Mouse (Mus musculus): ENCODE data around the gene Cenpl.

The Cenpl gene

GRCm38 (mm10) chr1:161038004-161038403, 32.5 kb upstream of the Cenpl start:
- POLR2A ChIA-PET: interaction anchor here (0.8 to 15.0 kb wide), 20 partner anchors 8 to 212 kb away, joined by 3 to 267 read pairs (median 68); partner anchors contain the start of genes Cenpl (in 2 of the 4), Dars2 (in 2 of the 4), Ankrd45 (in 1 of the 4) and Klhl20 (in 1 of the 4)

GRCm38 (mm10) chr1:161038968-161039721, 31.4 kb upstream of the Cenpl start:
- CTCF ChIA-PET: interaction anchor here in 1 of 4 experiments (0.8 to 2.2 kb wide), 3 partner anchors 58 to 157 kb away, joined by 3 to 10 read pairs (median 3); no protein-coding TSS in a partner anchor
- POLR2A ChIA-PET: interaction anchor here (0.5 to 15.0 kb wide), 95 partner anchors 7 to 838 kb away, joined by 3 to 267 read pairs (median 5); partner anchors contain the start of genes Klhl20 (in 4 of the 4), Cenpl (in 3 of the 4), Dars2 (in 3 of the 4) and Rc3h1 (in 2 of the 4)

More at GRCm38 (mm10) chr1:161038004-161038403, 32.5 kb upstream of the Cenpl start:
- CTCF ChIA-PET: no interaction called here

- POLR2A ChIA-PET: interaction anchor here (0.5 to 12.5 kb wide), 105 partner anchors 8 to 837 kb away, joined by 3 to 226 read pairs (median 4); partner anchors contain the start of genes Cenpl (in 4 of the 4), Dars2 (in 4 of the 4), Klhl20 (in 4 of the 4) and Rc3h1 (in 2 of the 4)
- CTCF ChIA-PET: interaction anchor here in 1 of 4 experiments (0.8 to 2.2 kb wide), 3 partner anchors 58 to 156 kb away, joined by 3 to 10 read pairs (median 3); no protein-coding TSS in a partner anchor
Observed at GRCm38 (mm10) chr1:161039741-161040425, 30.6 kb upstream of the Cenpl start.

- ChIA-PET POLR2A (interaction anchor here (0.5 to 12.5 kb wide), 85 partner anchors 8 to 837 kb away, joined by 3 to 226 read pairs (median 5); partner anchors contain the start of genes Cenpl (in 4 of the 4), Dars2 (in 4 of the 4), Klhl20 (in 3 of the 4) and Rc3h1 (in 2 of the 4)), CTCF (interaction anchor here in 2 of 4 experiments (0.9 to 2.2 kb wide), 2 partner anchors 155 kb away, joined by 6 to 10 read pairs; no protein-coding TSS in a partner anchor)
Observed at GRCm38 (mm10) chr1:161040426-161040770, 30.1 kb upstream of the Cenpl start.

- POLR2A ChIA-PET: interaction anchor here (0.6 to 12.5 kb wide), 60 partner anchors 9 to 1484 kb away, joined by 3 to 226 read pairs (median 6); partner anchors contain the start of genes Cenpl (in 3 of the 4), Dars2 (in 3 of the 4), Klhl20 (in 2 of the 4) and Ankrd45 (in 1 of the 4)
Observed at GRCm38 (mm10) chr1:161040855-161041254, 29.7 kb upstream of the Cenpl start.

GRCm38 (mm10) chr1:161041261-161042020, 29.1 kb upstream of the Cenpl start:
- CTCF ChIA-PET: interaction anchor here in 2 of 4 experiments (0.9 to 2.2 kb wide), 3 partner anchors 154 kb away, joined by 5 to 10 read pairs (median 6); no protein-coding TSS in a partner anchor
- POLR2A ChIA-PET: interaction anchor here (0.5 to 12.5 kb wide), 64 partner anchors 8 to 1484 kb away, joined by 3 to 226 read pairs (median 4); partner anchors contain the start of genes Cenpl (in 3 of the 4), Dars2 (in 3 of the 4), Klhl20 (in 2 of the 4) and Rc3h1 (in 2 of the 4)

More at GRCm38 (mm10) chr1:161040855-161041254, 29.7 kb upstream of the Cenpl start:
- CTCF ChIA-PET: interaction anchor here in 2 of 4 experiments (0.9 to 2.2 kb wide), 2 partner anchors 154 to 155 kb away, joined by 6 to 10 read pairs; no protein-coding TSS in a partner anchor

- ChIA-PET CTCF (no interaction called here), POLR2A (interaction anchor here in 2 of 4 experiments (0.7 to 7.4 kb wide), 4 partner anchors 9 to 134 kb away, joined by 3 to 148 read pairs (median 24); partner anchors contain the start of gene Zbtb37 (in 2 of the 2))
Observed at GRCm38 (mm10) chr1:161046972-161047371, 23.5 kb upstream of the Cenpl start.

- CTCF ChIA-PET: interaction anchor here in 1 of 4 experiments (0.6 kb wide), 1 partner anchor 60 kb away, joined by 4 read pairs; no protein-coding TSS in a partner anchor
Observed at GRCm38 (mm10) chr1:161057164-161057563, 13.3 kb upstream of the Cenpl start.

GRCm38 (mm10) chr1:161063351-161063750, 7.2 kb upstream of the Cenpl start:
- ChIA-PET CTCF (interaction anchor here in 1 of 4 experiments (1.2 kb wide), 1 partner anchor 132 kb away, joined by 4 read pairs; no protein-coding TSS in a partner anchor), POLR2A (interaction anchor here in 3 of 4 experiments (0.6 to 4.7 kb wide), 8 partner anchors 15 to 86 kb away, joined by 3 to 27 read pairs (median 8); partner anchors contain the start of gene Zbtb37 (in 2 of the 3))

More at GRCm38 (mm10) chr1:161057164-161057563, 13.3 kb upstream of the Cenpl start:
- POLR2A ChIA-PET: interaction anchor here in 2 of 4 experiments (0.7 to 5.5 kb wide), 9 partner anchors 12 to 728 kb away, joined by 3 to 40 read pairs (median 6); partner anchors contain the start of genes Zbtb37 (in 2 of the 2), Cenpl (in 1 of the 2) and Dars2 (in 1 of the 2)

GRCm38 (mm10) chr1:161071272-161071620, 733 bp downstream of the Cenpl start:
- POLR2A ChIA-PET: interaction anchor here (0.7 to 10.7 kb wide), 35 partner anchors 10 to 165 kb away, joined by 3 to 216 read pairs (median 4); partner anchors contain the start of genes Zbtb37 (in 3 of the 4), Rc3h1 (in 2 of the 4) and Klhl20 (in 1 of the 4)
- CTCF ChIA-PET: interaction anchor here in 2 of 4 experiments (0.6 to 1.4 kb wide), 4 partner anchors 24 to 150 kb away, joined by 4 to 11 read pairs (median 4); no protein-coding TSS in a partner anchor

- ChIA-PET CTCF (interaction anchor here in 1 of 4 experiments (1.1 kb wide), 1 partner anchor 8 kb away, joined by 4 read pairs; no protein-coding TSS in a partner anchor), POLR2A (interaction anchor here in 3 of 4 experiments (0.6 to 1.8 kb wide), 11 partner anchors 10 to 118 kb away, joined by 3 to 10 read pairs (median 4); partner anchors contain the start of genes Zbtb37 (in 2 of the 3) and Klhl20 (in 1 of the 3))
Observed at GRCm38 (mm10) chr1:161076238-161076637, 5.7 kb downstream of the Cenpl start.

- CTCF ChIA-PET: interaction anchor here in 1 of 4 experiments (0.6 kb wide), 1 partner anchor 214 kb away, joined by 3 read pairs; no protein-coding TSS in a partner anchor
- POLR2A ChIA-PET: interaction anchor here in 2 of 4 experiments (1.1 to 1.8 kb wide), 5 partner anchors 30 to 44 kb away, joined by 3 to 13 read pairs (median 3); partner anchors contain the start of gene Zbtb37 (in 2 of the 2)
Observed at GRCm38 (mm10) chr1:161077243-161077642, 6.7 kb downstream of the Cenpl start.

GRCm38 (mm10) chr1:161099721-161100405, 29.4 kb downstream of the Cenpl start:
- ChIA-PET POLR2A (no interaction called here), CTCF (interaction anchor here in 1 of 4 experiments (0.7 kb wide), 1 partner anchor 99 kb away, joined by 3 read pairs; no protein-coding TSS in a partner anchor)

- CTCF ChIA-PET: no interaction called here
- POLR2A ChIA-PET: interaction anchor here in 1 of 4 experiments (0.6 kb wide), 1 partner anchor 67 kb away, joined by 3 read pairs; no protein-coding TSS in a partner anchor
Observed at GRCm38 (mm10) chr1:161103842-161104241, 33.3 kb downstream of the Cenpl start.

- ChIA-PET CTCF (interaction anchor here in 1 of 4 experiments (0.5 to 0.6 kb wide), 2 partner anchors 170 to 854 kb away, joined by 4 to 7 read pairs; no protein-coding TSS in a partner anchor), POLR2A (interaction anchor here in 3 of 4 experiments (0.8 to 2.8 kb wide), 9 partner anchors 15 to 74 kb away, joined by 3 to 13 read pairs (median 5); partner anchors contain the start of genes Zbtb37 (in 3 of the 3) and Klhl20 (in 1 of the 3))
Observed at GRCm38 (mm10) chr1:161109216-161109615, 38.7 kb downstream of the Cenpl start.

Measured in embryonic stem cell, embryonic (primary cell).